Mouse (Mus musculus): Measurements from ENCODE around the gene Bag5.

GRCm38 (mm10) chr12:111741338-111741737, 28.3 kb upstream of the Bag5 start:
- TF ChIP-seq CTCF (IDR thresholded peaks at IDR 0.05; ENCODE audit: low read depth) (no peak), EP300 (IDR thresholded peaks at IDR 0.05; ENCODE audit: low read depth) (no peak)
